Mouse (Mus musculus) limb, embryonic 14.5 days (tissue): ENCODE data around the gene Nostrin. TPM values are rescaled to one million over a fixed set of nuclear protein-coding genes. Genes with fewer than 3 reads are reported as not detected.

Source experiments
- ATAC-seq: fragments of 200-750 bp; cut with Nextera tagmentation; 2 replicates; pipeline ENCODE4 v1.8.0; 2017; ENCODE audit warnings: low read depth, moderate number of reproducible peaks, moderate TSS enrichment; ENCODE audit not compliant: low FRiP score
- DNase-seq: peaks from one replicate; pipeline ENCODE4 v3.0.0-alpha.2; 2015; ENCODE audit warnings: low spot score
- H3K27ac ChIP-seq: fragments of 300-500 bp; sonication (generic); replicated peaks from 2 replicates; pipeline ENCODE4 v1.5.1; 2014; ENCODE audit warnings: low read depth, mild to moderate bottlenecking, low read length, moderate library complexity, mixed read lengths
- H3K27me3 ChIP-seq: fragments of 300-500 bp; sonication (generic); 2 replicates; pipeline ENCODE4 v1.6.1; 2014; ENCODE audit warnings: low read length, mixed read lengths; ENCODE audit not compliant: control insufficient read depth, insufficient read depth
- H3K36me3 ChIP-seq: fragments of 300-500 bp; sonication (generic); 2 replicates; pipeline ENCODE4 v1.6.1; 2014; ENCODE audit warnings: mild to moderate bottlenecking, low read length, moderate library complexity, mixed read lengths; ENCODE audit not compliant: control insufficient read depth, insufficient read depth
- H3K4me1 ChIP-seq: fragments of 300-500 bp; sonication (generic); 2 replicates; pipeline ENCODE4 v1.6.1; 2014; ENCODE audit warnings: antibody characterized with exemption, low read length, mixed read lengths; ENCODE audit not compliant: control insufficient read depth, insufficient read depth
- H3K4me2 ChIP-seq: fragments of 300-500 bp; sonication (generic); replicated peaks from 2 replicates; pipeline ENCODE4 v1.6.1; 2014; ENCODE audit warnings: low read depth, mild to moderate bottlenecking, low read length, moderate library complexity; ENCODE audit not compliant: severe bottlenecking
- H3K4me3 ChIP-seq: fragments of 300-500 bp; sonication (generic); replicated peaks from 2 replicates; pipeline ENCODE4 v1.5.1; 2014; ENCODE audit warnings: low read length
- H3K9ac ChIP-seq: fragments of 300-500 bp; sonication (generic); 2 replicates; pipeline ENCODE4 v1.6.1; 2014; ENCODE audit warnings: mild to moderate bottlenecking, low read depth, low read length, moderate library complexity; ENCODE audit not compliant: severe bottlenecking
- H3K9me3 ChIP-seq: fragments of 300-500 bp; sonication (generic); 2 replicates; pipeline ENCODE4 v1.6.1; 2016; ENCODE audit warnings: low read length; ENCODE audit not compliant: control insufficient read depth
- POLR2A ChIP-seq: fragments of 200-500 bp; IDR thresholded peaks from 2 replicates; pipeline ENCODE4 v1.8.0; 2012; ENCODE audit warnings: inconsistent platforms, mild to moderate bottlenecking, moderate library complexity, borderline replicate concordance; ENCODE audit not compliant: insufficient read depth, insufficient read length; ENCODE audit errors: extremely low read depth
- WGBS: fragments of 180-500 bp; shearing (Covaris S2); extraction: QIAGEN DNeasy Blood & Tissue Kit; methylation state at CpG from one replicate; pipeline ENCODE4 v1.1.7; 2014; 5-methylcytosine and 5-hydroxymethylcytosine counted together
- polyA plus RNA-seq, 2 experiments: library from polyadenylated mRNA; depleted of rRNA in 1 of 2; stranded (reverse) in 1 of 2; unstranded in 1 of 2; fragments of >200 nt; fragmentation: Nextera tagmentation in 1 of 2; extraction: Ambion mirVana in 1 of 2; gene quantifications; 2 replicates each; pipeline versions ENCODE4 v1.2.1 to v1.2.3; 2012 to 2014

Gene Nostrin
- polyA plus RNA-seq, 2 experiments: 0.45 to 0.80 TPM

GRCm38 (mm10) chr2:69129425-69130210, 6.0 kb upstream of the Nostrin start:
- Histone ChIP-seq H3K27ac (no peak overlapping the region), H3K36me3 (no peaks in the 10 kb centered on the region), H3K9me3 (no peaks in the 10 kb centered on the region), H3K4me1 (0 out of 2 replicates have a peak, but pooled peaks cover 5% of the 10 kb centered on the region), H3K27me3 (no peaks in the 10 kb centered on the region), H3K4me2 (no peak overlapping the region), H3K9ac (no peak overlapping the region), H3K4me3 (no peak overlapping the region)
- TF ChIP-seq POLR2A: no peak
- no peak for ATAC-seq
- no peak for DNase-seq
- 70% methylated on average over 7 of the region's 7 CpGs for WGBS

- H3K27ac ChIP-seq: no peak overlapping the region
- WGBS: 82% methylated on average over 3 of the region's 3 CpGs
- no peak for ATAC-seq
Observed at GRCm38 (mm10) chr2:69132046-69132445, 3.6 kb upstream of the Nostrin start.

GRCm38 (mm10) chr2:69132488-69133040, 3.0 kb upstream of the Nostrin start:
- DNase-seq: no peak
- H3K4me1 ChIP-seq: 0 out of 2 replicates have a peak, but pooled peaks cover 5% of the 10 kb centered on the region
- no peak for ATAC-seq
- H3K27me3 ChIP-seq: no peaks in the 10 kb centered on the region
- TF ChIP-seq POLR2A: no peak
- H3K9me3 ChIP-seq: no peaks in the 10 kb centered on the region
- H3K4me3 ChIP-seq: no peak overlapping the region
- WGBS: 77% methylated on average over 5 of the region's 5 CpGs
- H3K36me3 ChIP-seq: no peaks in the 10 kb centered on the region
- no peak overlapping the region for H3K9ac ChIP-seq
- no peak overlapping the region for H3K27ac ChIP-seq
- H3K4me2 ChIP-seq: no peak overlapping the region

More at GRCm38 (mm10) chr2:69132046-69132445, 3.6 kb upstream of the Nostrin start:
- 0 out of 2 replicates have a peak, but pooled peaks cover 5% of the 10 kb centered on the region for H3K4me1 ChIP-seq
- H3K9me3 ChIP-seq: no peaks in the 10 kb centered on the region
- no peak for TF ChIP-seq POLR2A
- no peak overlapping the region for H3K9ac ChIP-seq
- no peak overlapping the region for H3K4me2 ChIP-seq
- DNase-seq: no peak
- no peak overlapping the region for H3K4me3 ChIP-seq
- H3K27me3 ChIP-seq: no peaks in the 10 kb centered on the region
- H3K36me3 ChIP-seq: no peaks in the 10 kb centered on the region

- Histone ChIP-seq H3K9ac (no peak overlapping the region), H3K4me2 (no peak overlapping the region), H3K4me3 (no peak overlapping the region), H3K27me3 (no peaks in the 10 kb centered on the region), H3K9me3 (no peaks in the 10 kb centered on the region), H3K27ac (no peak overlapping the region), H3K4me1 (0 out of 2 replicates have a peak, but pooled peaks cover 5% of the 10 kb centered on the region), H3K36me3 (no peaks in the 10 kb centered on the region)
- ATAC-seq (no peak), DNase-seq (no peak)
- no peak for TF ChIP-seq POLR2A
- WGBS: 71% methylated on average over 1 of the region's 1 CpGs
Observed at GRCm38 (mm10) chr2:69134186-69134585, 1.4 kb upstream of the Nostrin start.

DNA sequence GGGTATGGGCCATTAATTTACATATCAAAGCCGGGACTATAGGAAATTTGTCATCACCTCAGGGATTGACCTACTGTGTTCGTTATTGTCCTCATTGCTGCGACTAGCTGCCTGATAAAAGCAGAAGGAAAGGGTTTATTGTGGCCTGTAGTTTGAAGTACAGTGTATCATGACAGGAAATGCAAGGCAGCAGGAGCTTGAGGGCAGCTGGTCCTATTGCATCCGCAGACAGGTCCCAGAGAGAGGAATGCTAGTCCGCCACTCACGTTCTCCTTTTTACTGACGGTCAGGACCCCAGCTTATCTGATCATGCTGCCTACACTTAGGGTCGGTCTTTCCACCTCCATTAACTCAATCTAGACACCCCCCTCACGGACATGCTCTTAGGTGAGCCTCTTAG, 663 bp upstream of the Nostrin start:
- H3K9me3 ChIP-seq: no peaks in the 10 kb centered on the region
- H3K36me3 ChIP-seq: no peaks in the 10 kb centered on the region
- TF ChIP-seq POLR2A: no peak
- no peak overlapping the region for H3K4me2 ChIP-seq
- H3K4me3 ChIP-seq: no peak overlapping the region
- WGBS: 52% methylated on average over 9 of the region's 9 CpGs
- H3K27me3 ChIP-seq: no peaks in the 10 kb centered on the region
- ATAC-seq: no peak
- no peak for DNase-seq
- no peak overlapping the region for H3K27ac ChIP-seq
- H3K9ac ChIP-seq: no peak overlapping the region
- H3K4me1 ChIP-seq: no peaks in the 10 kb centered on the region
